Mouse (Mus musculus) stomach, postnatal 0 days (tissue): ENCODE measurements around the gene Ap2a1. TPM values are rescaled to one million over a fixed set of nuclear protein-coding genes. Genes with fewer than 3 reads are reported as not detected.

Experiments
- ATAC-seq: fragments of 200-750 bp; cut with Nextera tagmentation; 2 replicates; pipeline ENCODE4 v1.8.0; 2017; ENCODE audit not compliant: low FRiP score, low TSS enrichment
- DNase-seq: peaks from one replicate; pipeline ENCODE4 v3.0.0-alpha.2; 2016; ENCODE audit warnings: low spot score
- H3K27ac ChIP-seq: fragments of 300-500 bp; sonication (generic); replicated peaks from 2 replicates; pipeline ENCODE4 v1.5.1; 2014; ENCODE audit warnings: mild to moderate bottlenecking, control low read depth
- H3K27me3 ChIP-seq: fragments of 300-500 bp; sonication (generic); 2 replicates; pipeline ENCODE4 v1.6.1; 2014; ENCODE audit warnings: low read length; ENCODE audit not compliant: control insufficient read depth, insufficient read depth
- H3K36me3 ChIP-seq: fragments of 300-500 bp; sonication (generic); 2 replicates; pipeline ENCODE4 v1.6.1; 2014; ENCODE audit warnings: low read length, mixed read lengths; ENCODE audit not compliant: control insufficient read depth, insufficient read depth
- H3K4me1 ChIP-seq: fragments of 300-500 bp; sonication (generic); replicated peaks from 2 replicates; pipeline ENCODE4 v1.6.1; 2014; ENCODE audit warnings: antibody characterized with exemption; ENCODE audit not compliant: control insufficient read depth, insufficient read depth
- H3K4me2 ChIP-seq: fragments of 300-500 bp; sonication (generic); replicated peaks from 2 replicates; pipeline ENCODE4 v1.6.1; 2014; ENCODE audit warnings: low read depth, mild to moderate bottlenecking, control low read depth, moderate library complexity
- H3K4me3 ChIP-seq: fragments of 300-500 bp; sonication (generic); 2 replicates; pipeline ENCODE4 v1.5.1; 2014; ENCODE audit warnings: low read depth, low read length, control low read depth
- H3K9ac ChIP-seq: fragments of 300-500 bp; sonication (generic); 2 replicates; pipeline ENCODE4 v1.6.1; 2014; ENCODE audit warnings: mild to moderate bottlenecking, low read length, control low read depth, mixed read lengths
- H3K9me3 ChIP-seq: fragments of 300-500 bp; sonication (generic); 2 replicates; pipeline ENCODE4 v1.6.1; 2016; ENCODE audit warnings: low read length; ENCODE audit not compliant: control insufficient read depth
- CTCF ChIP-seq: IDR thresholded peaks from 2 replicates; pipeline ENCODE4 v1.5.1; 2016; ENCODE audit warnings: antibody characterized with exemption, low read depth, mild to moderate bottlenecking, moderate library complexity
- EP300 ChIP-seq: optimal IDR thresholded peaks from 2 replicates; pipeline ENCODE3; 2016; ENCODE audit warnings: antibody characterized with exemption
- whole genome bisulfite sequencing: fragments of 180-500 bp; shearing (Covaris S2); extraction: QIAGEN DNeasy Blood & Tissue Kit; methylation state at CpG from one replicate; pipeline ENCODE4 v1.1.7; 2014; 5-methylcytosine and 5-hydroxymethylcytosine counted together
- polyA plus RNA-seq: library from polyadenylated mRNA; unstranded; fragments of >200 nt; fragmentation: Nextera tagmentation; extraction: Ambion mirVana; gene quantifications from 2 replicates; pipeline ENCODE4 v1.2.1, GENCODE M21; 2015

The Ap2a1 gene
- polyA plus RNA-seq = 29.3 and 33.9 TPM in 2 replicates

GRCm38 (mm10) chr7:44929204-44930151 lies at the start of gene Ap2a1:
Gene Ap2a1, minus strand, starts transcription at chr7:44929496.
- Histone ChIP-seq H3K27ac (peak within 1 kb of the TSS; percentile 91), H3K4me3 (peak within 1 kb of the TSS; percentile 88), H3K36me3 (no peaks in the 10 kb centered on the region), H3K4me2 (peak within 1 kb of the TSS; percentile 63), H3K9ac (peak within 1 kb of the TSS; percentile 86), H3K4me1 (peaks cover 9% of the 10 kb centered on the region), H3K9me3 (no peaks in the 10 kb centered on the region), H3K27me3 (no peaks in the 10 kb centered on the region)
- peak; percentile 100 for DNase-seq
- under 1% methylated on average over 80 of the region's 84 CpGs for WGBS
- peak; percentile 99 for ATAC-seq
- TF ChIP-seq EP300 = peak; percentile 93
- TF ChIP-seq CTCF = peak; percentile 35

- ATAC-seq = no peak
- WGBS = 81% methylated on average over 3 of the region's 3 CpGs
- no peaks in the 10 kb centered on the region for H3K27me3 ChIP-seq
These were observed 49.0 kb upstream of the Ap2a1 start for GRCm38 (mm10) chr7:44978300-44978699.

GRCm38 (mm10) chr7:44975117-44975419 lies 45.8 kb upstream of the Ap2a1 start:
- ATAC-seq = no peak
- no peaks in the 10 kb centered on the region for H3K27me3 ChIP-seq
- WGBS = 14% methylated on average over 6 of the region's 6 CpGs
- H3K9ac ChIP-seq = 0 out of 2 replicates have a peak overlapping the region, but pooled peaks have one; percentile 9
- TF ChIP-seq CTCF (no peak), EP300 (no peak)
- no peak overlapping the region for H3K4me3 ChIP-seq
- H3K36me3 ChIP-seq = peaks cover 15% of the 10 kb centered on the region
- H3K4me2 ChIP-seq = no peak overlapping the region
- no peak for DNase-seq
- no peaks in the 10 kb centered on the region for H3K4me1 ChIP-seq
- no peaks in the 10 kb centered on the region for H3K9me3 ChIP-seq
- no peak overlapping the region; the same call in 1 of the 2 replicates for H3K27ac ChIP-seq

More at GRCm38 (mm10) chr7:44978300-44978699, 49.0 kb upstream of the Ap2a1 start:
- Histone ChIP-seq H3K9me3 (no peaks in the 10 kb centered on the region), H3K4me2 (no peak overlapping the region), H3K36me3 (peaks cover 30% of the 10 kb centered on the region), H3K4me1 (no peaks in the 10 kb centered on the region), H3K4me3 (no peak overlapping the region), H3K9ac (no peak overlapping the region), H3K27ac (no peak overlapping the region)
- TF ChIP-seq EP300 (no peak), CTCF (peak; percentile 32; the same call in 1 of the 2 replicates)
- DNase-seq = no peak

GRCm38 (mm10) chr7:44974383-44975116 lies 45.3 kb upstream of the Ap2a1 start, which contains the start of gene Cpt1c:
Gene Cpt1c, minus strand, starts transcription at chr7:44974851.
- Histone ChIP-seq H3K4me1 (no peaks in the 10 kb centered on the region), H3K36me3 (peaks cover 15% of the 10 kb centered on the region), H3K9ac (peak within 1 kb of the TSS; percentile 51), H3K4me2 (peak within 1 kb of the TSS; percentile 56), H3K27ac (peak within 1 kb of the TSS; percentile 40), H3K4me3 (peak within 1 kb of the TSS; percentile 46), H3K27me3 (no peaks in the 10 kb centered on the region), H3K9me3 (no peaks in the 10 kb centered on the region)
- DNase-seq (peak; percentile 76), ATAC-seq (peak; percentile 14; the same call in 1 of the 2 replicates)
- WGBS = 4% methylated on average over 22 of the region's 22 CpGs
- no peak for TF ChIP-seq EP300
- TF ChIP-seq CTCF = peak; percentile 24; the same call in 1 of the 2 replicates

GRCm38 (mm10) chr7:44973415-44974130 lies 44.3 kb upstream of the Ap2a1 start:
- DNase-seq (no peak), ATAC-seq (no peak)
- 0 out of 2 replicates have a peak overlapping the region, but pooled peaks have one; percentile 40 for H3K27ac ChIP-seq
- no peaks in the 10 kb centered on the region for H3K9me3 ChIP-seq
- 41% methylated on average over 14 of the region's 14 CpGs for WGBS
- H3K4me2 ChIP-seq = peak overlapping the region; percentile 56
- H3K36me3 ChIP-seq = peaks cover 10% of the 10 kb centered on the region
- no peaks in the 10 kb centered on the region for H3K4me1 ChIP-seq
- H3K9ac ChIP-seq = peak overlapping the region; percentile 51
- H3K4me3 ChIP-seq = peak overlapping the region; percentile 46
- TF ChIP-seq EP300 = no peak
- no peak for TF ChIP-seq CTCF
- no peaks in the 10 kb centered on the region for H3K27me3 ChIP-seq
